Mouse (Mus musculus): ENCODE measurements around the gene Olfr1256.

The Olfr1256 gene

GRCm38 (mm10) chr2:89841455-89841854 is at the start of gene Olfr1256:
TSS of gene Olfr1256 (minus strand) at chr2:89841555.
- no peak for DNase-seq (ENCODE audit: extremely low read depth, insufficient read length, low spot score)

DNA sequence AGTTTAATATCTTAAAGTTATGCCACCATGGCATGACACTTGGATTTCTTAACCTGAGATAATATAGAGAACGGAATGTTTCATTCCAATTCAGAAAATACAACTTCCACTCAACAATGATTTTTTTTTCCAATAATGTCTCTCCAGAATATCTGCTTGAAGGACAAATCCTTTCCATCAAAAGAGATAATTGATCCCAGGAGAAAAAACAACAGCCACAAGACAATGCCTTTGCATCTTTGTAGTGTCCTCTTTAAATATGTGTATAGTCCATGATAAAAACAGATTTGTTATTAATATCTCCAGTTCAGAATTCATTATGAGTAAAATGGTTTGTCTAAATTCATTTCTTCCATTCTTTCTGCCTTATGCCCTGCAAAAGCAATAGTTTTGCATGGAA is 36.8 kb upstream of the Olfr1256 start, which contains the start of gene Olfr1257:
Olfr1257 (plus strand) TSS at position 301 of the 400 bp plus-strand sequence.
- no peak for DNase-seq (ENCODE audit: extremely low read depth, insufficient read length, low spot score)

DNA sequence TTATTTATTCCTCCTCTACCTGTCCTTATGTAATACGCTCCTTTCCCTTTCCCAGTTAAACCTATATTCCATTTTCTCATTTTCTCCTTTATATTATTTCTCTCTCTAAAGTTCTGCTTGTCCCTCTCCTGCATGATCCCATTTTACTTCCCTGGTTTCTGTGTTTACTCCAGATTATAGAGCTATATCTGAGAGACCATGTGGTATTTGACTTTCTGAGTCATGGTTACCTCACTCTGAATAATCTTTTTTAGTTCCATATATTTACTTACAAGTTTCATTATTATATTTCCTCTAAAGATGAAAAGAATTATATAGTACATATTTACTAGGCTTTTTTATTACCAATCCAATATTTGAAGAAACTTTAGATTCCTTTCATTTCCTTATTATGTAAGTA is 7.9 kb upstream of the Olfr1256 start:
- no peak for DNase-seq (ENCODE audit: extremely low read depth, insufficient read length, low spot score)

- no peak for DNase-seq (ENCODE audit: extremely low read depth, insufficient read length, low spot score)
These were observed 6.8 kb upstream of the Olfr1256 start, which contains the start of gene Olfr48 for GRCm38 (mm10) chr2:89848105-89848504. TSS of gene Olfr48 (minus strand) at chr2:89848205.

GRCm38 (mm10) chr2:89820216-89820615 is 21.1 kb downstream of the Olfr1256 start:
- DNase-seq (ENCODE audit: extremely low read depth, insufficient read length, low spot score), result no peak

GRCm38 (mm10) chr2:89811751-89812150 is 29.6 kb downstream of the Olfr1256 start, which contains the start of gene Olfr1255:
TSS of gene Olfr1255 (plus strand) at chr2:89812051.
- DNase-seq (ENCODE audit: extremely low read depth, insufficient read length, low spot score), result no peak

DNA sequence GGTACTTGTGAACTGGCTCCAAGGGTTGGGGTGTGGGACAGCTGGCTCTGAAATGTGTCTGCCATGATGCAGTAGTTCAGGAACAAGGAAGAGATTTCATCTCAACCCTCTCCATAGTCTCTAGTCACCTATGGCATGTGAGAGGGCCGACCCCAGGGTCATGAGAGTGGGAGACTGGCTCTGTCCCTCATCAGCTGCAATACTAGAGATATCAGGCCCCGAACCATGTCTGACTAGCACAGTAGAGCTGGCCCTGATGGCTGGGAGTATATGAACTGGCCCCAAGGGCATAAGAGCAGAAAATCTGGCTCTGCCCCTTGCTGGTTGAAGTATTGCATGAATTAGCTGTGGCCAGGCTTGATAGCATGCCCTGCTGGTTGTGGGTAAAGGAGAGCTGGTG is 30.6 kb downstream of the Olfr1256 start:
- DNase-seq (ENCODE audit: extremely low read depth, insufficient read length, low spot score), result no peak

- DNase-seq (ENCODE audit: extremely low read depth, insufficient read length, low spot score), result no peak
These were observed 41.8 kb downstream of the Olfr1256 start for GRCm38 (mm10) chr2:89799583-89799982.

GRCm38 (mm10) chr2:89793519-89793918 is 47.8 kb downstream of the Olfr1256 start, which contains the start of gene Olfr1254:
TSS of gene Olfr1254 (minus strand) at chr2:89793619.
- no peak for DNase-seq (ENCODE audit: extremely low read depth, insufficient read length, low spot score)
